Mouse (Mus musculus): Measurements from ENCODE around the gene Cinp. TPM values are rescaled to one million over a fixed set of nuclear protein-coding genes. Genes with fewer than 3 reads are reported as not detected.

The Cinp gene
- total and polyA plus RNA-seq, 3 experiments: 162 to 210 TPM; not detected in 1

DNA sequence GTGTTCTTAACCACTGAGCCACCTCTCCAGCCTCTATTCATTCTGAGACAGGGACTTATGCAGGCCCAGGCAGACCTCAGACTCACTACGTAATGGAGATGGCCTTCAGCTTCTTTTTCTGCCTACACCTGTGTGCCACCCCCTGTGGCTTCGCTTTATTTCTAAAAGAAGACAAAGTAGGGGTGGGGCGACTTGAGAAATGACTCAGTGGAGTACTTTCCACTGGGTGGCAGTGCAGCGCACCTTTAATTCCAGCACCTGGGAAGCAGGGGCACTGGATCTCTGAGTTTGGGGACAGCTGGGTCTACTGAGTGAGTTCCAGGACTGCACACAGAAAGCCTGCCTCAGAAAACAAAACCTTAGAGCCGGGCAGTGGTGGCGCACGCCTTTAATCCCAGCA, 6.7 kb downstream of the Cinp start:
- H3K9ac ChIP-seq (ENCODE audit: control insufficient read depth, low read depth, low read length, poor library complexity, severe bottlenecking): no peak overlapping the region
- no peaks in the 10 kb centered on the region for H3K9me3 ChIP-seq (replicated peaks; ENCODE audit: insufficient read depth, low read length)
- DNase-seq (ENCODE audit: low read depth, low spot score): no peak
- TF ChIP-seq CTCF (IDR thresholded peaks at IDR 0.05 in 2 of 3, conservative IDR thresholded peaks at IDR 0.05 in 1 of 3; ENCODE audit: control insufficient read depth in 1 of 3, insufficient read depth in 1 of 3, low read depth in 2 of 3, low read length in 3 of 3, poor library complexity in 1 of 3, severe bottlenecking in 1 of 3): peak in 2 of 3 experiments; percentile 40 to 49; a peak in 5 of 6 replicates
- TF ChIP-seq RAD21 (IDR thresholded peaks at IDR 0.05; ENCODE audit: low read depth, low read length): peak; percentile 17; the same call in 1 of the 2 replicates
- peak; percentile 48 for TF ChIP-seq SMC3 (IDR thresholded peaks at IDR 0.05; ENCODE audit: low read depth, low read length)
- no peak for TF ChIP-seq CHD1 (IDR thresholded peaks at IDR 0.05; ENCODE audit: low read depth, low read length)
- H3K36me3 ChIP-seq (ENCODE audit: control insufficient read depth in 1 of 2, insufficient read depth in 2 of 2, low read length in 2 of 2): peaks cover 0 to 13% of the 10 kb centered on the region in 2 experiments; a peak in 2 of 4 replicates
- no peaks in the 10 kb centered on the region for H3K27me3 ChIP-seq (ENCODE audit: control insufficient read depth in 1 of 2, insufficient read depth in 2 of 2, low read length in 2 of 2)
- H3K4me3 ChIP-seq (ENCODE audit: control insufficient read depth in 1 of 2, insufficient read depth in 1 of 2, low read depth in 2 of 2, low read length in 2 of 2): no peak overlapping the region
- H3K79me2 ChIP-seq (ENCODE audit: control insufficient read depth, insufficient read depth, low read length, poor library complexity): peaks cover 15% of the 10 kb centered on the region
- H3K4me1 ChIP-seq (ENCODE audit: control insufficient read depth in 1 of 2, insufficient read depth in 2 of 2, low read length in 2 of 2): no peaks in the 10 kb centered on the region
- no peak overlapping the region for H3K27ac ChIP-seq (ENCODE audit: control insufficient read depth, low read depth, low read length)

DNA sequence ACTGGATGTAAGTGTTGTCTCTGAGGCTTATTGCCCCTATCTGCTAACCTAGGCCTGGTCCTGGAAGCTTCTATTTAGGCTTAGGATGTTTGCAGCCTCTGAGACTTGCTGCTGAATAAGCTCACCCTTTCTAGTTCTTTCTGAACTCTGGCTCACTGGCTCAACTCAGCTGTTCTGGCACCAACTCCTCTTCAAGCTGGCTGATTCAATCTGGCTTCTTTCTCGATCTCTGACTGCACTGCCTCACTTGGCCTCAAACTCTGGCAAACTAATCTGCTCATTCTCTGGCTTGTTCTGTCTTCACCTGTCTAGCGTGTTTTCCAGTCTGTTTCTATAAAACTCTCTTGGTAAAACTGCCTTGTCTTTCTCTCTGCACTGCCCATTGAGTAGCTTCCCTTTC, 13.6 kb downstream of the Cinp start:
- no peak overlapping the region for H3K9ac ChIP-seq (ENCODE audit: control insufficient read depth, low read depth, low read length, poor library complexity, severe bottlenecking)
- no peaks in the 10 kb centered on the region for H3K27me3 ChIP-seq (ENCODE audit: control insufficient read depth in 1 of 2, insufficient read depth in 2 of 2, low read length in 2 of 2)
- H3K9me3 ChIP-seq (replicated peaks; ENCODE audit: insufficient read depth, low read length): no peaks in the 10 kb centered on the region
- H3K4me1 ChIP-seq (ENCODE audit: control insufficient read depth in 1 of 2, insufficient read depth in 2 of 2, low read length in 2 of 2): peaks cover 0 to 4% of the 10 kb centered on the region in 2 experiments; a peak in 1 of 4 replicates
- TF ChIP-seq NRF1 (IDR thresholded peaks at IDR 0.05; ENCODE audit: insufficient read depth, low read depth, low read length, poor library complexity, severe bottlenecking): no peak
- no peak for TF ChIP-seq ZC3H11A (IDR thresholded peaks at IDR 0.05; ENCODE audit: low read depth, low read length)
- TF ChIP-seq GABPA (IDR thresholded peaks at IDR 0.05; ENCODE audit: low read depth, low read length): no peak
- H3K36me3 ChIP-seq (ENCODE audit: control insufficient read depth in 1 of 2, insufficient read depth in 2 of 2, low read length in 2 of 2): peaks cover 5 to 10% of the 10 kb centered on the region in 2 experiments; a peak in 3 of 4 replicates
- no peak for DNase-seq (ENCODE audit: low read depth, low spot score)
- no peaks in the 10 kb centered on the region for H3K79me2 ChIP-seq (ENCODE audit: control insufficient read depth, insufficient read depth, low read length, poor library complexity)
- no peak overlapping the region for H3K4me3 ChIP-seq (ENCODE audit: control insufficient read depth in 1 of 2, insufficient read depth in 1 of 2, low read depth in 2 of 2, low read length in 2 of 2)
- no peak overlapping the region for H3K27ac ChIP-seq (ENCODE audit: control insufficient read depth, low read depth, low read length)

GRCm38 (mm10) chr12:110871247-110871646, 17.7 kb downstream of the Cinp start:
- Histone ChIP-seq H3K27me3 (ENCODE audit: control insufficient read depth in 1 of 2, insufficient read depth in 2 of 2, low read length in 2 of 2) (no peaks in the 10 kb centered on the region), H3K36me3 (ENCODE audit: control insufficient read depth in 1 of 2, insufficient read depth in 2 of 2, low read length in 2 of 2) (peaks cover 0 to 7% of the 10 kb centered on the region in 2 experiments; a peak in 2 of 4 replicates), H3K4me1 (ENCODE audit: control insufficient read depth in 1 of 2, insufficient read depth in 2 of 2, low read length in 2 of 2) (peaks cover 0 to 9% of the 10 kb centered on the region in 2 experiments; a peak in 2 of 4 replicates), H3K9ac (ENCODE audit: control insufficient read depth, low read depth, low read length, poor library complexity, severe bottlenecking) (no peak overlapping the region), H3K79me2 (ENCODE audit: control insufficient read depth, insufficient read depth, low read length, poor library complexity) (no peaks in the 10 kb centered on the region), H3K27ac (ENCODE audit: control insufficient read depth, low read depth, low read length) (no peak overlapping the region), H3K9me3 (replicated peaks; ENCODE audit: insufficient read depth, low read length) (no peaks in the 10 kb centered on the region), H3K4me3 (ENCODE audit: control insufficient read depth in 1 of 2, insufficient read depth in 1 of 2, low read depth in 2 of 2, low read length in 2 of 2) (no peak overlapping the region)
- no peak for DNase-seq (ENCODE audit: low read depth, low spot score)
- no peak for TF ChIP-seq GABPA (IDR thresholded peaks at IDR 0.05; ENCODE audit: low read depth, low read length)

DNA sequence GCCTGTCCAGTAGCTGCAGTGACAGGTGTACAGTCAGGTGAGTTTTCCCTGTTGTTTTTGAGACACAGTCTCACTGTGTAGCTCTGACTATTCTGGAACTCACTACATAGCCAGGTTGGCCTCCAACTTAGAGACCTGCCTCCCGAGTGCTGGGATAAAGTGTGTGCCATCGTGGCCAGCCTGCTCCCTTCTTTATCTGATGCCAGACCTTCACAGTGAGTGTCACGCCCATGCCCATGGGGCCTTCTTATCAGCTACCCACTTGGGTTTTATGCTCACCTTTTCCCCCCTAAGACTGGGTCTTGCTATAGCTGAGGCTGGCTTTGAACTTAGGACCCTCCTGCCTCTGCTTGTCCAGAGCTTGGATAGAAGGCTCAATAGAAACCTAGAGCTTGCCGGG, 18.8 kb downstream of the Cinp start:
- H3K79me2 ChIP-seq (ENCODE audit: control insufficient read depth, insufficient read depth, low read length, poor library complexity): no peaks in the 10 kb centered on the region
- no peak overlapping the region for H3K4me3 ChIP-seq (ENCODE audit: control insufficient read depth in 1 of 2, insufficient read depth in 1 of 2, low read depth in 2 of 2, low read length in 2 of 2)
- TF ChIP-seq TBP (IDR thresholded peaks at IDR 0.05; ENCODE audit: low read depth, low read length) (no peak), USF2 (IDR thresholded peaks at IDR 0.05; ENCODE audit: borderline replicate concordance in 1 of 2, insufficient read depth in 1 of 2, low read depth in 1 of 2, low read length in 2 of 2) (no peak), MYC (IDR thresholded peaks at IDR 0.05; ENCODE audit: low read depth, low read length) (no peak)
- no peak overlapping the region for H3K27ac ChIP-seq (ENCODE audit: control insufficient read depth, low read depth, low read length)
- H3K4me1 ChIP-seq (ENCODE audit: control insufficient read depth in 1 of 2, insufficient read depth in 2 of 2, low read length in 2 of 2): peaks cover 0 to 9% of the 10 kb centered on the region in 2 experiments; a peak in 2 of 4 replicates
- no peaks in the 10 kb centered on the region for H3K9me3 ChIP-seq (replicated peaks; ENCODE audit: insufficient read depth, low read length)
- no peaks in the 10 kb centered on the region for H3K27me3 ChIP-seq (ENCODE audit: control insufficient read depth in 1 of 2, insufficient read depth in 2 of 2, low read length in 2 of 2)
- no peak overlapping the region for H3K9ac ChIP-seq (ENCODE audit: control insufficient read depth, low read depth, low read length, poor library complexity, severe bottlenecking)
- no peak for DNase-seq (ENCODE audit: low read depth, low spot score)
- H3K36me3 ChIP-seq (ENCODE audit: control insufficient read depth in 1 of 2, insufficient read depth in 2 of 2, low read length in 2 of 2): peaks cover 0 to 7% of the 10 kb centered on the region in 2 experiments; a peak in 2 of 4 replicates
